Mouse (Mus musculus) G1E (cell line): Measurements from ENCODE around the gene Tmcc1.

Experiments used
- CTCF ChIP-seq: IDR thresholded peaks from 2 replicates; pipeline ENCODE4 v1.5.1; 2012; ENCODE audit warnings: low read depth, low read length, inconsistent platforms, mixed read lengths
- GATA1 ChIP-seq: IDR thresholded peaks from 2 replicates; pipeline ENCODE4 v1.6.1; 2012; ENCODE audit warnings: borderline replicate concordance, low read length, inconsistent platforms, mixed read lengths
- GATA2 ChIP-seq: IDR thresholded peaks from 2 replicates; pipeline ENCODE4 v1.6.1; 2012; ENCODE audit warnings: low read depth, low read length, inconsistent platforms, borderline replicate concordance
- POLR2AphosphoS5 ChIP-seq: IDR thresholded peaks from 2 replicates; pipeline ENCODE4 v1.6.1; 2012; ENCODE audit warnings: low read depth, low read length, inconsistent platforms; ENCODE audit not compliant: insufficient replicate concordance
- TAL1 ChIP-seq: conservative IDR thresholded peaks from 2 replicates; pipeline ENCODE4 v1.6.1; 2012; ENCODE audit warnings: low read depth, low read length, inconsistent platforms, mixed read lengths

GRCm38 (mm10) chr6:116055001-116055471 is 138.2 kb downstream of the Tmcc1 start:
- no peak for TF ChIP-seq CTCF
- TF ChIP-seq TAL1: no peak
- TF ChIP-seq GATA1: no peak
- TF ChIP-seq POLR2AphosphoS5: no peak
- TF ChIP-seq GATA2: no peak
